Mouse (Mus musculus) CD4-positive, CD25-positive, alpha-beta regulatory T cell, adult 4 months (primary cell): ENCODE measurements around the gene Gngt2. TPM values are rescaled to one million over a fixed set of nuclear protein-coding genes. Genes with fewer than 3 reads are reported as not detected.

Experiments
- polyA plus RNA-seq, 2 experiments: library from polyadenylated mRNA; unstranded; fragments of 100-300 nt; shearing (Covaris generic); gene quantifications; one replicate each; pipeline ENCODE4 v1.2.1; 2017

Gngt2 gene
- polyA plus RNA-seq, 2 experiments from 2014 or later: 56.7 to 64.5 TPM

Other genes with a start within 250 kb of the Gngt2 start
- not detected for gene Ngfr, start 249.5 kb upstream of the Gngt2 start, polyA plus RNA-seq
- gene Phb, start 170.3 kb upstream of the Gngt2 start, polyA plus RNA-seq: 100 to 1,000 TPM; 132 to 177 TPM
- gene Zfp652, start 124.5 kb upstream of the Gngt2 start, polyA plus RNA-seq: 10 to 100 TPM; 15.1 to 21.3 TPM
- 1 to 10 TPM; 7.5 to 8.6 TPM for gene B130006D01Rik, start 113.6 kb upstream of the Gngt2 start, polyA plus RNA-seq
- gene Phospho1, start 12.7 kb upstream of the Gngt2 start, polyA plus RNA-seq: not detected
- 10 to 100 TPM; 83.1 to 93.7 TPM for gene Abi3, start 5.3 kb downstream of the Gngt2 start, polyA plus RNA-seq
- gene B4galnt2, start 77.7 kb downstream of the Gngt2 start, polyA plus RNA-seq: under 1 TPM in 1 of 2 experiments, not detected in 1; 0.19 TPM
- not detected for gene Igf2bp1, start 168.7 kb downstream of the Gngt2 start, polyA plus RNA-seq
- gene Gip, start 187.3 kb downstream of the Gngt2 start, polyA plus RNA-seq: not detected
- 10 to 100 TPM; 32.8 to 42.6 TPM for gene Snf8, start 197.7 kb downstream of the Gngt2 start, polyA plus RNA-seq
- 10 to 100 TPM in 1 of 2 experiments, 1 to 10 TPM in 1; 7.9 to 10.0 TPM for gene Ube2z, start 228.2 kb downstream of the Gngt2 start, polyA plus RNA-seq
- gene Atp5g1, start 238.5 kb downstream of the Gngt2 start, polyA plus RNA-seq: 100 to 1,000 TPM; 289 to 328 TPM